Mouse (Mus musculus): Measurements from ENCODE around the gene Scaf1. TPM values are rescaled to one million over a fixed set of nuclear protein-coding genes. Genes with fewer than 3 reads are reported as not detected.

The Scaf1 gene
- polyA plus RNA-seq, 1 experiment from 2014 or later, result 27.3 TPM

- Histone ChIP-seq H3K4me2 (ENCODE audit: low read length) (peak within 1 kb of the TSS; percentile 76), H3K9me3 (replicated peaks; ENCODE audit: low read length) (no peaks in the 10 kb centered on the region), H3K4me1 (replicated peaks; ENCODE audit: insufficient read depth, low read length) (peaks cover 11% of the 10 kb centered on the region; the same call in 1 of the 2 replicates), H3K9ac (ENCODE audit: low read depth, low read length) (peak within 1 kb of the TSS; percentile 81), H3K27me3 (ENCODE audit: insufficient read depth, low read length) (no peaks in the 10 kb centered on the region), H3K4me3 (replicated peaks; ENCODE audit: low read depth, low read length) (peak within 1 kb of the TSS; percentile 98), H3K36me3 (ENCODE audit: insufficient read depth, low read length) (0 out of 2 replicates have a peak, but pooled peaks cover 9% of the 10 kb centered on the region), H3K27ac (peak within 1 kb of the TSS; percentile 96)
- DNase-seq (ENCODE audit: low spot score) (peak; percentile 100), ATAC-seq (replicated peaks; ENCODE audit: low FRiP score, low read depth) (peak; percentile 90)
- peak; percentile 45 for TF ChIP-seq CTCF (IDR thresholded peaks at IDR 0.05; ENCODE audit: low read depth)
- under 1% methylated on average over 36 of the region's 36 CpGs for WGBS
These were observed 1.3 kb upstream of the Scaf1 start, which contains the start of gene Rras for GRCm38 (mm10) chr7:45017242-45018061. Rras (plus strand) TSS chr7:45017961.

GRCm38 (mm10) chr7:45016761-45017160 is 598 bp upstream of the Scaf1 start:
- no peak for TF ChIP-seq CTCF (IDR thresholded peaks at IDR 0.05; ENCODE audit: low read depth)
- Histone ChIP-seq H3K4me1 (replicated peaks; ENCODE audit: insufficient read depth, low read length) (peaks cover 11% of the 10 kb centered on the region; the same call in 1 of the 2 replicates), H3K9me3 (replicated peaks; ENCODE audit: low read length) (no peaks in the 10 kb centered on the region), H3K9ac (ENCODE audit: low read depth, low read length) (peak overlapping the region; percentile 58), H3K4me3 (replicated peaks; ENCODE audit: low read depth, low read length) (peak overlapping the region; percentile 98), H3K27ac (peak overlapping the region; percentile 96), H3K36me3 (ENCODE audit: insufficient read depth, low read length) (peaks cover 16% of the 10 kb centered on the region), H3K4me2 (ENCODE audit: low read length) (peak overlapping the region; percentile 76), H3K27me3 (ENCODE audit: insufficient read depth, low read length) (no peaks in the 10 kb centered on the region)
- WGBS, result 2% methylated on average over 4 of the region's 4 CpGs
- DNase-seq (ENCODE audit: low spot score) (no peak), ATAC-seq (replicated peaks; ENCODE audit: low FRiP score, low read depth) (no peak)

DNA sequence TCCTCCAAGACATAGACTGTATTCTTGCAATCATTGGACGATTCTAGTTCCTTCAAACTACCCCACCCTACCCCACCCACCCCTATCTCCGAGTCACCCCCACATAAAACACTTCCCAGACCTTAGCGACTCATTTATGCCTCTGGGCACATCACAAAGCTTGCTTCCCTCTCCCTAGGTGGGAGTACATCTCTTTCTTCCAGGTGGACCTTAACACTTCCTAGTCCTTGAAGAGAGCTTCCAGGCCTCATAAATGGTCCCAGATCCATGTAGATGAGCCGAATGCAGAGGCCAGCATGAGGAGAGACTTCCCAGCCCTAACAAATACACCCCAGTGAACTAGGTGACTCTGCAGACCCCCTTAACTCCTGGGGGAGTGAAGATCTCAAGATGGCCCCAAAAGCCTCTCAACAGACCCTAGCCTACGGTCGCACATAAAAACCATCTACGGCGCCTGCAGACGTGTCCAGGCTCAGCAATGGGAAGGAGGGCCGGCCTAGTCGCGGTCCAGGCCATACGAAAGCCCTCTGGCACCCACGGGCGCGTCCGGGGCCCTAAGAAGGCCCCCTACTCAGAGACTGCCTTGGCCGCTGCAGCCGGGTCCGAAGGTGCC is 713 bp downstream of the Scaf1 start:
- H3K9ac ChIP-seq (ENCODE audit: low read depth, low read length), result peak overlapping the region; percentile 97
- no peaks in the 10 kb centered on the region for H3K27me3 ChIP-seq (ENCODE audit: insufficient read depth, low read length)
- peak overlapping the region; percentile 76 for H3K4me2 ChIP-seq (ENCODE audit: low read length)
- no peaks in the 10 kb centered on the region for H3K9me3 ChIP-seq (replicated peaks; ENCODE audit: low read length)
- TF ChIP-seq CTCF (IDR thresholded peaks at IDR 0.05; ENCODE audit: low read depth), result no peak
- peaks cover 11% of the 10 kb centered on the region; the same call in 1 of the 2 replicates for H3K4me1 ChIP-seq (replicated peaks; ENCODE audit: insufficient read depth, low read length)
- WGBS, result 0% methylated on average over 20 of the region's 20 CpGs
- H3K4me3 ChIP-seq (replicated peaks; ENCODE audit: low read depth, low read length), result peak overlapping the region; percentile 98
- H3K36me3 ChIP-seq (ENCODE audit: insufficient read depth, low read length), result peaks cover 26% of the 10 kb centered on the region
- peak overlapping the region; percentile 96 for H3K27ac ChIP-seq
- DNase-seq (ENCODE audit: low spot score) (no peak), ATAC-seq (replicated peaks; ENCODE audit: low FRiP score, low read depth) (no peak)

GRCm38 (mm10) chr7:45014096-45014451 is 2.1 kb downstream of the Scaf1 start:
- DNase-seq (ENCODE audit: low spot score) (no peak), ATAC-seq (replicated peaks; ENCODE audit: low FRiP score, low read depth) (no peak)
- H3K4me3 ChIP-seq (replicated peaks; ENCODE audit: low read depth, low read length), result no peak overlapping the region
- 96% methylated on average over 3 of the region's 3 CpGs for WGBS
- TF ChIP-seq CTCF (IDR thresholded peaks at IDR 0.05; ENCODE audit: low read depth), result no peak
- no peak overlapping the region for H3K4me2 ChIP-seq (ENCODE audit: low read length)
- H3K27ac ChIP-seq, result no peak overlapping the region
- H3K36me3 ChIP-seq (ENCODE audit: insufficient read depth, low read length), result peaks cover 33% of the 10 kb centered on the region
- no peaks in the 10 kb centered on the region for H3K27me3 ChIP-seq (ENCODE audit: insufficient read depth, low read length)
- H3K9me3 ChIP-seq (replicated peaks; ENCODE audit: low read length), result no peaks in the 10 kb centered on the region
- H3K4me1 ChIP-seq (replicated peaks; ENCODE audit: insufficient read depth, low read length), result peaks cover 11% of the 10 kb centered on the region; the same call in 1 of the 2 replicates
- no peak overlapping the region for H3K9ac ChIP-seq (ENCODE audit: low read depth, low read length)

DNA sequence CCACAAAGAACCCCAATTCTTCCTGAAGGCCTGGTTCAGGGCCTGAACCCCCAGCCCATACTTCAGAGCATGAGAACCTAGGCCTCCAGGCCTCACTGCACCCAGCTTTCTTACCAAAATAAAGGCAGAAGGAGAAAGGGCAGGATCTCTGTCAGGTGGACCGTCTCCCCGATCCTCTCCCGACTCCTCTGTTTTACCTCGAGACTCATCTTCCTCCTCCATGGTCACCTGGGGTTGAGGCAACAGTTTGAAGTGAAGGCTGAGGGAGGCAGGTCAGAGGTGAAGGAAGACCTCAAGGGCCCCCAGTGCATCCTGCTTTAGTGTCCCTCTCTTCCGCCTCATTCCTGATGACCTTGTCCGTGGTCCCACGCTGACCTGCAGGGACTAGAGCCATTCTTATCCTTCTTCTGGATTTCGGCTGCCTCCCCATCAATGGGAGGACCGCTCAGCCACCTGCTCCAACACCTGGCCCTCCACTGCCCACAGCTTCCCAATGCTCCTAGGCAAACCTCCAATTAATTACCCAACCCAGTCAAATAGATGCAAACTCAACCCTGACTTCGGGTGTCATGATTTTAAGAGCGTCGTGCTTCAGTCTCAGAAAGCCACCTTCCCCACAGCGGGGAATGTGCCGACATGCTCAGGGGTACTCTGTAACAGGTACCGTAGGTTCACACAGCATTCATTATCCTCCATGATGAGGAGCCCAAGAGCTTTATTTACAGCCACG is 2.6 kb downstream of the Scaf1 start:
- H3K4me2 ChIP-seq (ENCODE audit: low read length), result no peak overlapping the region
- ATAC-seq (replicated peaks; ENCODE audit: low FRiP score, low read depth), result no peak
- H3K9me3 ChIP-seq (replicated peaks; ENCODE audit: low read length), result no peaks in the 10 kb centered on the region
- H3K27ac ChIP-seq, result no peak overlapping the region
- no peak overlapping the region for H3K4me3 ChIP-seq (replicated peaks; ENCODE audit: low read depth, low read length)
- DNase-seq (ENCODE audit: low spot score), result no peak
- peaks cover 38% of the 10 kb centered on the region for H3K36me3 ChIP-seq (ENCODE audit: insufficient read depth, low read length)
- peaks cover 11% of the 10 kb centered on the region; the same call in 1 of the 2 replicates for H3K4me1 ChIP-seq (replicated peaks; ENCODE audit: insufficient read depth, low read length)
- no peaks in the 10 kb centered on the region for H3K27me3 ChIP-seq (ENCODE audit: insufficient read depth, low read length)
- WGBS, result 93% methylated on average over 16 of the region's 16 CpGs
- TF ChIP-seq CTCF (IDR thresholded peaks at IDR 0.05; ENCODE audit: low read depth), result no peak
- no peak overlapping the region for H3K9ac ChIP-seq (ENCODE audit: low read depth, low read length)

DNA sequence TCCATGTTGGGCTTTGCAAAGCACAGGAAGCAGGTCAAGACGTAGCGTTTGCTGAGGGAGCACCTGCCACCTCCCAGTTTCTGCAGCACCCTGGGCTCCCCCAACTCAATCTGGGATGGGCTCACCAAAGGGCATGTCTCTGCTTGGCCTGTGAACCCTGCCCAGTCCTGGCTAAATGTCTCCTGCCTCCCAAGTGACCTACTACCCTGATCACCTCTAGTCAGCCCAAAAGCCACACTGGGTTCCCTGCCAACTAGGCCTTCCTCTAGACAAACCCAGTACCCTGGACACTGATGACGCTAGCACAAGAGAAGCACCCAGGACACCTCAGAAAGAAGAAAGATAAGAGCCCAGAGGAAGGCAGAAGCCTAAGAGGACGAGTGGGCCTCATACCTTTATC is 3.3 kb downstream of the Scaf1 start:
- ATAC-seq (replicated peaks; ENCODE audit: low FRiP score, low read depth) (no peak), DNase-seq (ENCODE audit: low spot score) (no peak)
- H3K27ac ChIP-seq, result no peak overlapping the region
- H3K9me3 ChIP-seq (replicated peaks; ENCODE audit: low read length), result no peaks in the 10 kb centered on the region
- H3K9ac ChIP-seq (ENCODE audit: low read depth, low read length), result no peak overlapping the region
- WGBS, result 87% methylated on average over 4 of the region's 4 CpGs
- no peak for TF ChIP-seq CTCF (IDR thresholded peaks at IDR 0.05; ENCODE audit: low read depth)
- H3K4me2 ChIP-seq (ENCODE audit: low read length), result no peak overlapping the region
- H3K27me3 ChIP-seq (ENCODE audit: insufficient read depth, low read length), result no peaks in the 10 kb centered on the region
- peaks cover 7% of the 10 kb centered on the region; the same call in 1 of the 2 replicates for H3K4me1 ChIP-seq (replicated peaks; ENCODE audit: insufficient read depth, low read length)
- H3K36me3 ChIP-seq (ENCODE audit: insufficient read depth, low read length), result peaks cover 45% of the 10 kb centered on the region
- no peak overlapping the region for H3K4me3 ChIP-seq (replicated peaks; ENCODE audit: low read depth, low read length)
